Mouse (Mus musculus) midbrain, postnatal 0 days (tissue): ENCODE results near the gene Bcl7a. TPM values are rescaled to one million over a fixed set of nuclear protein-coding genes. Genes with fewer than 3 reads are reported as not detected.

Source experiments
- ATAC-seq: fragments of 200-750 bp; cut with Nextera tagmentation; 2 replicates; pipeline ENCODE4 v1.8.0; 2017; ENCODE audit warnings: moderate number of reproducible peaks, mild to moderate bottlenecking, moderate TSS enrichment, moderate library complexity; ENCODE audit not compliant: low FRiP score
- DNase-seq: peaks from one replicate; pipeline ENCODE4 v3.0.0-alpha.2; 2015; ENCODE audit warnings: low spot score
- H3K27ac ChIP-seq: fragments of 300-500 bp; sonication (generic); 2 replicates; pipeline ENCODE4 v1.5.1; 2014; ENCODE audit warnings: low read depth, mild to moderate bottlenecking, low read length, mixed read lengths
- H3K27me3 ChIP-seq: fragments of 300-500 bp; sonication (generic); 2 replicates; pipeline ENCODE4 v1.6.1; 2014; ENCODE audit warnings: low read length, control low read depth, mixed read lengths; ENCODE audit not compliant: insufficient read depth
- H3K36me3 ChIP-seq: fragments of 300-500 bp; sonication (generic); 2 replicates; pipeline ENCODE4 v1.6.1; 2014; ENCODE audit warnings: low read length, control low read depth, mixed read lengths; ENCODE audit not compliant: insufficient read depth
- H3K4me1 ChIP-seq: fragments of 300-500 bp; sonication (generic); 2 replicates; pipeline ENCODE4 v1.6.1; 2014; ENCODE audit warnings: mild to moderate bottlenecking, control low read depth, antibody characterized with exemption, low read length, mixed read lengths; ENCODE audit not compliant: insufficient read depth
- H3K4me2 ChIP-seq: fragments of 300-500 bp; sonication (generic); 2 replicates; pipeline ENCODE4 v1.6.1; 2014; ENCODE audit warnings: low read depth, mild to moderate bottlenecking, low read length, mixed read lengths; ENCODE audit not compliant: poor library complexity, severe bottlenecking
- H3K4me3 ChIP-seq: fragments of 300-500 bp; sonication (generic); 2 replicates; pipeline ENCODE4 v1.5.1; 2014; ENCODE audit warnings: low read depth, mild to moderate bottlenecking, low read length, moderate library complexity
- H3K9ac ChIP-seq: fragments of 300-500 bp; sonication (generic); replicated peaks from 2 replicates; pipeline ENCODE4 v1.6.1; 2014; ENCODE audit warnings: mild to moderate bottlenecking, low read length, moderate library complexity, mixed read lengths; ENCODE audit not compliant: poor library complexity, severe bottlenecking
- H3K9me3 ChIP-seq: fragments of 300-500 bp; sonication (generic); 2 replicates; pipeline ENCODE4 v1.6.1; 2016; ENCODE audit warnings: low read length, control low read depth
- CTCF ChIP-seq: IDR thresholded peaks from 2 replicates; pipeline ENCODE4 v1.5.1; 2016; ENCODE audit warnings: antibody characterized with exemption, mild to moderate bottlenecking
- WGBS: fragments of 180-500 bp; shearing (Covaris S2); extraction: QIAGEN DNeasy Blood & Tissue Kit; methylation state at CpG from one replicate; pipeline ENCODE4 v1.1.7; 2014; 5-methylcytosine and 5-hydroxymethylcytosine counted together
- polyA plus RNA-seq: library from polyadenylated mRNA; unstranded; fragments of >200 nt; fragmentation: Nextera tagmentation; extraction: Ambion mirVana; gene quantifications from 2 replicates; pipeline ENCODE4 v1.2.1, GENCODE M21; 2015
- total RNA-seq: library from RNA; depleted of rRNA; stranded (reverse); fragments of >200 nt; gene quantifications from 2 replicates; pipeline ENCODE4 v1.2.3, GENCODE M21; 2014

Gene Bcl7a
- total and polyA plus RNA-seq, 2 experiments from 2014 or later: 21.6 to 40.7 TPM

GRCm38 (mm10) chr5:123313058-123313630, 30.5 kb upstream of the Bcl7a start:
- no peak overlapping the region for H3K4me2 ChIP-seq
- H3K36me3 ChIP-seq: no peaks in the 10 kb centered on the region
- no peak overlapping the region for H3K9ac ChIP-seq
- H3K9me3 ChIP-seq: no peaks in the 10 kb centered on the region
- no peaks in the 10 kb centered on the region for H3K27me3 ChIP-seq
- H3K27ac ChIP-seq: no peak overlapping the region
- 61% methylated on average over 12 of the region's 12 CpGs for WGBS
- ATAC-seq (no peak), DNase-seq (no peak)
- H3K4me1 ChIP-seq: 0 out of 2 replicates have a peak, but pooled peaks cover 4% of the 10 kb centered on the region
- no peak overlapping the region for H3K4me3 ChIP-seq
- TF ChIP-seq CTCF: no peak

DNA sequence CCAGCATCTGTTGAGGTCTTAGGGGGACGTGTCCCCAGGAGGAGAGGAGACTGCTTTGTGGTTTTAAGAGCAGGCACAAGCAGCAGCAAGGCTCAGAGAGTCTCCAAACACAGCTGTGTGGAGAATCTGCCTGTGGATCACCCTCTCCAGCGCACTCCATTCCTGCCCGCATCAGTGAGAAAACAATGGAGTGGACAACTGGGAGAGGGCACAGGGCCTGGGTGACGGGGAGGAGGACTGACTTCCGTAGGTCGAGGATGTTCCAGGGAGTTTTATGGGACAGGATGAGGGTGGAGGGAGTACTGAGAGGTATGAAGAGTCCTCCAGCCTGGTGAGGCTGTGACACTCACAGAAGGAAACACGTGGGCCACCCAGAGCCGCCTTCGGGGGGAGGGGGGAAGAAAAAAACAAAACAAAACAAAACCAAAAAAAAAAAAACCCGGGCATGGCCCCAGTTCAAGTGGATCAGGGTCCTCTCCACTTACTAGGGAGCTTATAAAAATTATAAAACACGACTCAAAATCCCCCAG, 29.7 kb upstream of the Bcl7a start:
- H3K4me3 ChIP-seq: no peak overlapping the region
- H3K4me2 ChIP-seq: no peak overlapping the region
- 0 out of 2 replicates have a peak, but pooled peaks cover 4% of the 10 kb centered on the region for H3K4me1 ChIP-seq
- TF ChIP-seq CTCF: no peak
- H3K36me3 ChIP-seq: no peaks in the 10 kb centered on the region
- H3K9me3 ChIP-seq: no peaks in the 10 kb centered on the region
- ATAC-seq (no peak), DNase-seq (no peak)
- no peaks in the 10 kb centered on the region for H3K27me3 ChIP-seq
- H3K27ac ChIP-seq: no peak overlapping the region
- 56% methylated on average over 11 of the region's 11 CpGs for WGBS
- H3K9ac ChIP-seq: no peak overlapping the region

DNA sequence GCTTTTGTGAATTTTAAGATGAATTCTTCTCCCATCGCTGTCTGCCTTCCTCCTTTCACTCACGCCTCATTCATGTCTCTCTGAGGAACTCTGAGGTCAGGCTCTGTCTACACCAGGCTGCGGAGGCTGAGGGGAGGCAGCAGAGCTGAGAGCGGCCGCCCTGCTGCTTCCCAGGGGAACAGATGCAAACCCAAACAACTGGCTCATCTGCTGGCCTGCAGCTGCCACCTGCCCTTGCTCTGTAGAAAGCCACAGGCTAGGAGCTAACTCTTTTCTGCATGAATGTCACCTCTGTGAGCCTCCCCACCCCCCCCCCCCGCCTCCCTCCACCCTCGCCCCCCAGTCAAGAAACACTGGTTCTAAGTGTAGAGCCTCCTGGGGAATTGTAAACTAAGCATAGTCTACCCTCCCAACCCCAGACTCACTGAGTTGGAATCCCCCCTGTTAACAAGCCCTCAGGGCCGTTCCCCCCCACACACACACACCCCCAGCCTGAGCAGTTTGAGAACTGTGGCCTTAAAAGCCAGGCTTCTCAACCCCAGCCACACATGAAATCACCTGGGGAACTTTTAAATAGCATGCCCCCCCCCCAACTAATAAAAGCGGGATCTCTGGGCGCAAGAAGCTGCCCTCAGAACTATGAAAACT, 28.3 kb upstream of the Bcl7a start:
- Histone ChIP-seq H3K9ac (no peak overlapping the region), H3K4me1 (0 out of 2 replicates have a peak, but pooled peaks cover 4% of the 10 kb centered on the region), H3K27me3 (no peaks in the 10 kb centered on the region), H3K4me2 (no peak overlapping the region), H3K9me3 (no peaks in the 10 kb centered on the region), H3K36me3 (no peaks in the 10 kb centered on the region), H3K27ac (no peak overlapping the region), H3K4me3 (no peak overlapping the region)
- WGBS: 43% methylated on average over 9 of the region's 10 CpGs
- TF ChIP-seq CTCF: no peak
- no peak for DNase-seq
- no peak for ATAC-seq

DNA sequence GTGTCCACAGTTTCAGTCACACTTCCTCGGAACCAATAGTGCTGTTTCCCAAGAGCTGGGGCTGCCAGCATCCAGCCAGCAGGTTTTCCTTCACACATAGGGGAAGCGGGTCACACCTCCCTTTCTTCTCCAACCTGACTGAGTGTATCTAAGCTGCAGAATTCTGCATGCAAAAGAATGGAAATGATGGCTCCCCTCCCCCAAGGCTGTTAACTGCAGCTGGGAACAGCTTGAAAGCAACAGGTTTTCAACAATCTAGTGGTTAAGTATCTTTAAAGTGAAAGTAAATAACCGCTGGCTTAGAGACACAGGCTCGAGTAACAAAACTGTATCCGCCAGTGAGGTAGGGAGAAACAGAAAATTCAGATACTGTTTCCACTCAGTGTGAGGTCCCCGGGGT, 25.6 kb upstream of the Bcl7a start:
- no peak for DNase-seq
- H3K4me1 ChIP-seq: 0 out of 2 replicates have a peak, but pooled peaks cover 4% of the 10 kb centered on the region
- H3K9me3 ChIP-seq: no peaks in the 10 kb centered on the region
- H3K4me2 ChIP-seq: peak overlapping the region; percentile 10; the same call in 1 of the 2 replicates
- no peak for ATAC-seq
- no peak overlapping the region for H3K27ac ChIP-seq
- WGBS: 28% methylated on average over 6 of the region's 6 CpGs
- TF ChIP-seq CTCF: no peak
- H3K27me3 ChIP-seq: no peaks in the 10 kb centered on the region
- no peak overlapping the region for H3K9ac ChIP-seq
- no peaks in the 10 kb centered on the region for H3K36me3 ChIP-seq
- H3K4me3 ChIP-seq: no peak overlapping the region

- Histone ChIP-seq H3K4me1 (0 out of 2 replicates have a peak, but pooled peaks cover 8% of the 10 kb centered on the region), H3K36me3 (no peaks in the 10 kb centered on the region), H3K9me3 (no peaks in the 10 kb centered on the region), H3K27ac (no peak overlapping the region), H3K9ac (no peak overlapping the region), H3K27me3 (no peaks in the 10 kb centered on the region), H3K4me2 (no peak overlapping the region), H3K4me3 (no peak overlapping the region)
- no peak for DNase-seq
- no peak for ATAC-seq
- WGBS: 94% methylated on average over 3 of the region's 3 CpGs
- TF ChIP-seq CTCF: 0 out of 2 replicates have a peak, but pooled peaks have one; percentile 12
Measured at GRCm38 (mm10) chr5:123320136-123320535, 23.5 kb upstream of the Bcl7a start.

DNA sequence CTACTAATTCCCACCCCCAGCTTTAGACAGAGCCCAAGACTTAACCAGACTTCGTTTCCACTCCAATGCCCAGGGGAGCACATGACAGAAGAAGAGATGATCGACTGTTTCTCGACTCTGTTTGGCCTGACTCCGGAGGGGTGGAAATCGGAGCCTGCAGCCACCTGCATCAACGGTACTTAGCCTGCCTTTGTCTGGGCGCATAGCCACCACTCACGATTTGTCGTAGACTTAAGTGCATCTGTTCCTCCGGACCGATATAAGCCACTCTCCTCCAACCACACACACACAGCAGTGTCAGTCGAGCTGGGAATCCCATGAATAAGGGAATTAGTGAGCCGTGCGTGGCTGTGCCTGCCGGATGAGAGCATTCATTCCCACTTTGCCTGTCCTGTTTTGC, 19.4 kb upstream of the Bcl7a start:
- Histone ChIP-seq H3K4me3 (no peak overlapping the region), H3K9me3 (no peaks in the 10 kb centered on the region), H3K36me3 (no peaks in the 10 kb centered on the region), H3K4me2 (peak overlapping the region; percentile 18; the same call in 1 of the 2 replicates), H3K27me3 (no peaks in the 10 kb centered on the region), H3K9ac (no peak overlapping the region), H3K27ac (no peak overlapping the region), H3K4me1 (0 out of 2 replicates have a peak, but pooled peaks cover 4% of the 10 kb centered on the region)
- no peak for TF ChIP-seq CTCF
- WGBS: 8% methylated on average over 15 of the region's 15 CpGs
- DNase-seq (peak; percentile 51), ATAC-seq (no peak)
